Mouse (Mus musculus) cortical plate, adult 2 months (tissue): ENCODE data around the gene Bcl7c.

Experiments used
- CTCF ChIP-seq: fragments of 200-500 bp; IDR thresholded peaks from 2 replicates; pipeline ENCODE4 v1.5.1; 2011; ENCODE audit warnings: mild to moderate bottlenecking, control low read depth, low read length; ENCODE audit not compliant: insufficient read depth; ENCODE audit errors: extremely low read depth
- POLR2A ChIP-seq: fragments of 200-500 bp; IDR thresholded peaks from 2 replicates; pipeline ENCODE4 v1.6.1; 2011; ENCODE audit warnings: mild to moderate bottlenecking, low read length, control low read depth; ENCODE audit not compliant: insufficient read depth; ENCODE audit errors: extremely low read depth

GRCm38 (mm10) chr7:127641260-127641659 lies 67.5 kb downstream of the Bcl7c start:
- TF ChIP-seq CTCF: no peak
- no peak for TF ChIP-seq POLR2A
